Mouse (Mus musculus) adipocyte (in vitro differentiated cells): ENCODE measurements around the gene Acp5.

Experiments used
- DNase-seq: peaks from one replicate; pipeline ENCODE4 v3.0.0-alpha.2; 2016; ENCODE audit warnings: low spot score

Gene Acp5

GRCm38 (mm10) chr9:22139746-22140145 lies 4.2 kb upstream of the Acp5 start:
- DNase-seq, result no peak

GRCm38 (mm10) chr9:22138480-22138879 lies 3.0 kb upstream of the Acp5 start:
- peak; percentile 49 for DNase-seq

- DNase-seq, result no peak
These were observed 1.4 kb upstream of the Acp5 start for GRCm38 (mm10) chr9:22136765-22137547.

- DNase-seq, result peak; percentile 55
These were observed 395 bp downstream of the Acp5 start for GRCm38 (mm10) chr9:22134988-22135643.

- no peak for DNase-seq
These were observed 1.1 kb downstream of the Acp5 start for GRCm38 (mm10) chr9:22134246-22134890.

GRCm38 (mm10) chr9:22132220-22132619 lies 3.3 kb downstream of the Acp5 start:
- no peak for DNase-seq

GRCm38 (mm10) chr9:22131226-22131981 lies 4.1 kb downstream of the Acp5 start:
- peak; percentile 65 for DNase-seq

- no peak for DNase-seq
These were observed 10.1 kb downstream of the Acp5 start for GRCm38 (mm10) chr9:22125246-22126027.

- DNase-seq, result no peak
These were observed 11.3 kb downstream of the Acp5 start for GRCm38 (mm10) chr9:22124169-22124568.

GRCm38 (mm10) chr9:22123069-22123609 lies 12.4 kb downstream of the Acp5 start:
- no peak for DNase-seq

GRCm38 (mm10) chr9:22122005-22122404 lies 13.5 kb downstream of the Acp5 start:
- no peak for DNase-seq

GRCm38 (mm10) chr9:22121545-22121944 lies 14.0 kb downstream of the Acp5 start:
- DNase-seq, result no peak

GRCm38 (mm10) chr9:22119543-22119942 lies 16.0 kb downstream of the Acp5 start:
- peak; percentile 80 for DNase-seq

- peak; percentile 73 for DNase-seq
These were observed 17.6 kb downstream of the Acp5 start for GRCm38 (mm10) chr9:22117754-22118456.

GRCm38 (mm10) chr9:22116740-22117426 lies 18.6 kb downstream of the Acp5 start, which contains the start of gene Elof1:
TSS of gene Elof1 (minus strand) at chr9:22117172.
- DNase-seq, result peak; percentile 98

GRCm38 (mm10) chr9:22116086-22116485 lies 19.4 kb downstream of the Acp5 start:
- no peak for DNase-seq

- no peak for DNase-seq
These were observed 19.9 kb downstream of the Acp5 start for GRCm38 (mm10) chr9:22115635-22116034.

GRCm38 (mm10) chr9:22108194-22108593 lies 27.3 kb downstream of the Acp5 start:
- DNase-seq, result no peak

- DNase-seq, result no peak
These were observed 35.6 kb downstream of the Acp5 start for GRCm38 (mm10) chr9:22099922-22100321.
